Mouse (Mus musculus) megakaryocyte progenitor cell, adult 5-6 weeks (primary cell): ENCODE measurements around the gene Clec4e. TPM values are rescaled to one million over a fixed set of nuclear protein-coding genes. Genes with fewer than 3 reads are reported as not detected.
"Not testable (repeated sequence)": the region's sequence is repeated elsewhere in the genome, so short reads cannot be mapped to it uniquely, and the experiment has no call there.

ENCODE experiments used
- ATAC-seq: replicated peaks from 2 replicates; pipeline ENCODE4 v1.8.0; 2016; ENCODE audit warnings: mild to moderate bottlenecking, moderate TSS enrichment, inconsistent platforms; ENCODE audit not compliant: poor library complexity
- total RNA-seq, 2 experiments: library from RNA; stranded (forward) in 1 of 2; stranded (reverse) in 1 of 2; fragments of 157-497, 149-512 nt in 1 of 2; fragments of 200-1000 nt in 1 of 2; gene quantifications; 2 replicates each; pipeline versions ENCODE4 v1.2.3 to v1.2.4; 2015 to 2017

The Clec4e gene
- 17.8 and 19.3 TPM in 2 replicates for total RNA-seq (2015)
- 17.2 and 19.6 TPM in 2 replicates for total RNA-seq (2017)

- ATAC-seq = peak; percentile 70
These were observed at the start of gene Clec4e for GRCm38 (mm10) chr6:123289753-123290152. TSS of gene Clec4e (minus strand) at chr6:123289870.

- ATAC-seq = no peak
These were observed 42.8 kb upstream of the Clec4e start for GRCm38 (mm10) chr6:123332503-123332902.

- ATAC-seq = no peak
These were observed 18.4 kb upstream of the Clec4e start, which contains the start of gene Vmn2r19 for GRCm38 (mm10) chr6:123308033-123308432. TSS of gene Vmn2r19 (plus strand) at chr6:123308333.

- ATAC-seq = 0 out of 2 replicates have a peak, but pooled peaks have one; percentile 14
These were observed 16.6 kb upstream of the Clec4e start for GRCm38 (mm10) chr6:123306315-123306714.

GRCm38 (mm10) chr6:123296687-123297086, 7.0 kb upstream of the Clec4e start:
- no peak for ATAC-seq

- not testable (repeated sequence) for ATAC-seq
These were observed 3.8 kb upstream of the Clec4e start for GRCm38 (mm10) chr6:123293509-123293908.

- ATAC-seq = peak; percentile 73
These were observed 3.2 kb upstream of the Clec4e start for GRCm38 (mm10) chr6:123292751-123293400.

- ATAC-seq = peak; percentile 65
These were observed 739 bp downstream of the Clec4e start for GRCm38 (mm10) chr6:123288931-123289330.

GRCm38 (mm10) chr6:123286311-123286710, 3.4 kb downstream of the Clec4e start:
- ATAC-seq = peak; percentile 35

- no peak for ATAC-seq
These were observed 10.2 kb downstream of the Clec4e start for GRCm38 (mm10) chr6:123279443-123279842.

GRCm38 (mm10) chr6:123266945-123267344, 22.7 kb downstream of the Clec4e start:
- peak; percentile 80 for ATAC-seq

- peak; percentile 75 for ATAC-seq
These were observed 23.9 kb downstream of the Clec4e start for GRCm38 (mm10) chr6:123265809-123266208.

- ATAC-seq = no peak
These were observed 25.5 kb downstream of the Clec4e start for GRCm38 (mm10) chr6:123264194-123264593.

- peak; percentile 48 for ATAC-seq
These were observed 28.0 kb downstream of the Clec4e start, which contains the start of gene Clec4d for GRCm38 (mm10) chr6:123261555-123262161. TSS of gene Clec4d (plus strand) at chr6:123262111.

- ATAC-seq = no peak
These were observed 28.8 kb downstream of the Clec4e start for GRCm38 (mm10) chr6:123260868-123261267.

- peak; percentile 64 for ATAC-seq
These were observed 29.6 kb downstream of the Clec4e start for GRCm38 (mm10) chr6:123259889-123260603.

GRCm38 (mm10) chr6:123258946-123259345, 30.7 kb downstream of the Clec4e start:
- peak; percentile 53 for ATAC-seq

- peak; percentile 90 for ATAC-seq
These were observed 36.9 kb downstream of the Clec4e start for GRCm38 (mm10) chr6:123252735-123253134.

- ATAC-seq = peak; percentile 74
These were observed 40.8 kb downstream of the Clec4e start for GRCm38 (mm10) chr6:123248862-123249261.

GRCm38 (mm10) chr6:123244201-123244600, 45.5 kb downstream of the Clec4e start:
- ATAC-seq = peak; percentile 86

- ATAC-seq = 0 out of 2 replicates have a peak, but pooled peaks have one; percentile 17
These were observed 52.1 kb downstream of the Clec4e start for GRCm38 (mm10) chr6:123237582-123237981.
